Mouse (Mus musculus): ENCODE data around the gene Kcnh6.
"Not testable (repeated sequence)": the region's sequence is repeated elsewhere in the genome, so short reads cannot be mapped to it uniquely, and the experiment has no call there.

Kcnh6 gene

DNA sequence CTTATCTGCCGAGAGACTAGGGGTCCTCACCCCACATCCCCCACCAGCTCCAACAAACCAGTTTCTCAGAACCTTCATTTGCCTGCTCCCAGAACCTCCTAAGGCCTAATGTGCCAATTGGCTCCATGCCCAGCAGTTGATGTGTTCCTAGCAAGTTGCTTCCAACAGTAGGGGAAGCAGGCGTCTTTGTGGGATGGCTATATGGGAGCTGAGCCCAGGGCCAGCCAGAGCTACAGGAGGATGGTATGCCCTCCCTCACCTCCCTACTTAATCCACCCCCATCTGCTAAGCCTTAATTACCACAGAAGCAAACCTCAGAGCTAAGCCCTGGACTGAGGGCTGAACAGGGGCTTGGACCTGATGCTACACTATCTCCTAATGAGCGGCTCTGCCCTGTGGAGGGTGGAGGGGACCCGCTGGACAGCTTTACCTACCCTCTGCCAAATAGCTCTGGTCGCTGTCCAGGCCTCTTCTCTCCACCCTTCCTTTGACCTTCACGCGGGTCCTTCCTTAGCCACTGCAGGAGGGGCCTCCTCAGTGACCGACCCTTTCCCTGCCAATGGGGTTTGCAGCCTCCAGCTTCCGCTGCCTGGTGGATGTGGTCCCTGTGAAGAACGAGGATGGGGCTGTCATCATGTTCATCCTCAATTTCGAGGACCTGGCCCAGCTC lies 5.8 kb downstream of the Kcnh6 start:
- DNase-seq (ENCODE audit: low read depth, low spot score): peak; percentile 64

DNA sequence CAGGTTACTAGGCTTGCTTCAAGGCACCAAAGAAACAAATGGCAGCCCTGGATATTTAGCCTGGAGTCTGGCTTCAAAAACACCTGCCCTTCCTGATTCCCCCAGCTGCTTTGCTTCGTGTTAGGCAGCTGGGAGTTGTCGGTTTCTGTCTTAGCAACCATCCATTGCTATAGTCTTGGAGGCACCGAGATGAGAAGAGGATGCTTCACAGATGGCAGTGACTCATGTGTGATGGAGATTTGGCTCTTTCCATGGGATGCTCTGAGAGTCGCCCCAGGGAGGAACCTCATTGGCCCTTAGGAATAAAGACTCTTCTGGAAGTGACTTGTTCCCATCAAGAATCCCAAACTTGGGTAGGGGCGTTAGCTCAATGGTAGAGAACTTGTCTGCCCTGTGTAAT lies 8.5 kb downstream of the Kcnh6 start:
- no peak for DNase-seq (ENCODE audit: low read depth, low spot score)

GRCm38 (mm10) chr11:106020051-106020763 lies 12.3 kb downstream of the Kcnh6 start:
- no peak for DNase-seq (ENCODE audit: low read depth, low spot score)

GRCm38 (mm10) chr11:106025774-106026173 lies 17.9 kb downstream of the Kcnh6 start:
- DNase-seq (ENCODE audit: low read depth, low spot score): no peak

- DNase-seq (ENCODE audit: low read depth, low spot score): peak; percentile 50
These were observed 18.7 kb downstream of the Kcnh6 start for GRCm38 (mm10) chr11:106026465-106027151.

DNA sequence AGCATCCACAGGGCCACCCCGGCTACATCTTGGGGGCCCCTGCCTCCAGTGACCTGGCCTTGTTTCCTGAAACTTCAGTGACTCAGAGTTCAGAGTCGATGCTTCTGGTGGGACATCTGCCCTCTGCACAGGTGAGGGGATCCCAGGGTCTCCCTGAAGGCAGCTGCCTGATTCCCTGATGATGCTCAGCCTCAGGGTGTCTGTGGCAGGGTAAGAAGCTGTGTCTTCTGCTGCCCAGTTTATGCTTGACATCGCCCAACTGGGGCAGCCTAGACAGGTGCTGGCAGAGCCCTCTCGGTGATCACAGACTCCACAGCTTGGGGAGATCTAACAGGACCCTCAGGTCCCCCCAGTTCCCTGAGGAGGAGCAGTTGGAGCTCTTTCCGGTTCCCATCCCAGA lies 19.7 kb downstream of the Kcnh6 start:
- no peak for DNase-seq (ENCODE audit: low read depth, low spot score)

DNA sequence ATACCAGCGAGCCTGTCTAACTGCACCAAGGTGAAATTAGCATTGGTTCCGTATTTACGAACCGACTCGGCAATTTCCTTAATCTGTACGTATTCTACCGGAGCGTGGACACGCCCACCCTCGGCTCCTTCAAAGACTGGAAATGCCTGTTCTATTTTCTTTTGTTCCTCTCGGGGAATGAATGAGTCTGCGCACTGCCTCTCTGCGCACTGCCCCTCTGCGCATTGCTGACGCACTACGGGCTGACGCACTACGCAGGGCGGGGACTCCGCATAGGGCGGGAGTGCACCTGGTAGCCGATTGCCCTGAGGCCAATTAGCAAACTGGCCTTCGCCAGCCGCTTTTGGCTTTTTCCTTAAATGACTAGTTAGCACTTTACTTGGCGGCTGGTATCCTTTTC lies 24.1 kb downstream of the Kcnh6 start:
- not testable (repeated sequence) for DNase-seq (ENCODE audit: low read depth, low spot score)

DNA sequence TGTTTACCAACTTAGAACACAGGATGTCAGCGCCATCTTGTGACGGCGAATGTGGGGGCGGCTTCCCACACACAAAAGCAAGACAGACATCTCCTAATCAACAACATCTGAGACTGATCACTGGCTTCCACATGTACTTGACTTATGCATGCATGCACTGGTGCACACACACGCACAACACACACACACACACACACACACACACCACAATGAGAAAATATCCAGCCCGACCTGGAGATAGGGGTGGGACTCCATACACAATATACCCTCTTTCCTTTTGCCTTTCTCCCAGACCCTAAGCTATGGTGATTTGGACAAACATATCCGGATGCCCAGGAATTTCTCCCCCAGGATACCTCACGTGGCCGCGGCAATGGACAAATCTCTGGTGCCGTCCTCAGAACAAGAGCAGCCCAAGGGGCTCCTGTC lies 25.6 kb downstream of the Kcnh6 start:
- no peak for DNase-seq (ENCODE audit: low read depth, low spot score)

GRCm38 (mm10) chr11:106034986-106035385 lies 27.1 kb downstream of the Kcnh6 start:
- no peak for DNase-seq (ENCODE audit: low read depth, low spot score)

- DNase-seq (ENCODE audit: low read depth, low spot score): peak; percentile 97
These were observed 28.9 kb downstream of the Kcnh6 start, which contains the start of gene Dcaf7 for GRCm38 (mm10) chr11:106036548-106037417. Gene Dcaf7 (plus strand): TSS chr11:106036872.

GRCm38 (mm10) chr11:106037418-106037751 lies 29.5 kb downstream of the Kcnh6 start:
- peak; percentile 30 for DNase-seq (ENCODE audit: low read depth, low spot score)

DNA sequence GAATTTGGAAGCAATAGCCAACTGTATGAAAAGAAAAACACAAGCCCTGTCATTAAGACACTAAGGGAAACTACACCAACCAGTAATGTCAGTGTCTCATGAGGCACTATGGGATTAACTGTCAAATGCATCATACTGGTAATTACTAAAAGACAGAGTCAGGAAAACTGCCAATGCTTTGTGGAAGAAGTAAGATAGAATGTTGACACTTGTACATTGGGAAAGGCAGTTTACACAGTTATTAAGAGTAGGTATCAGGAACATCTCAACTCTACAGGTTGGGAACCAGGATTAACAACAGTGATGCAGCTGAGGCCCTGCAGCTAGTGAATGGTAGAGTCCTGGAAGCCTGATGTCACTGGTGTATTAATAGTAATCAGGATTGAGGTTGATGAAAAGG lies 36.4 kb downstream of the Kcnh6 start:
- DNase-seq (ENCODE audit: low read depth, low spot score): no peak

- no peak for DNase-seq (ENCODE audit: low read depth, low spot score)
These were observed 37.3 kb downstream of the Kcnh6 start for GRCm38 (mm10) chr11:106045256-106045655.

DNA sequence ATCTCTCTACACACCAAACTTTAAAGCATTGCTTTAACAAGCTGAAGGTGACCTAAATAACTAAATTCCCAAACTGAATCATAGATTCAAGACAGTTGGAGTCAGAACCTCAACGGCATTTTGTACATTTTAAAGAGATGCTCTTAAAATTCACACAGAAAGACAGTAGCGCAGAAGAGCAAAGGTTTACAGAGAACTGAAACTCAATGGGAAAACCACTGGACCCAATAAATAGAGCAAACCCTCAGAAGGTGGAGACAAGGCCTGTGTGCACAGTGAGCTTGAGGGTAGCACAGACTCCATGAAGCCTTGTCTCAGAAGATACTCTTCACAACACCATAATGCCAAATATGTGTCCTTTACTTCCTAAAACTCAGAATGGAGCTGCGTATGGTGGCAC lies 37.9 kb downstream of the Kcnh6 start:
- no peak for DNase-seq (ENCODE audit: low read depth, low spot score)

DNA sequence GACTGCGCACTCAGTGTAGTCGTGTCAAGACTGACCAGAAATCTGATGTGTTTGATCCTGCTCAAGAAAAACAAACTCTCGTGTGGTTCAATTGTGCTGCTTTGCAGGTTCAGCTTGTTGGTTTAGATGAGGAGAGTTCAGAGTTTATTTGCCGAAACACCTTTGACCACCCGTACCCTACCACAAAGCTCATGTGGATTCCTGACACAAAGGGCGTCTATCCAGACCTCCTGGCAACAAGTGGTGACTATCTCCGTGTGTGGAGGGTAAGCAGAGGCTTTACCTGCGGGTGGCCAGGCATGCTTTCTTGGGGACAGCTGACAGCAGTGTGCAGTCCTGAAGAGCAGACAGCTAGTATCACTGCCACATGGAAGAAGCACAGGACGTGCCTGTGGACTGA lies 38.7 kb downstream of the Kcnh6 start:
- no peak for DNase-seq (ENCODE audit: low read depth, low spot score)

GRCm38 (mm10) chr11:106053921-106054320 lies 46.0 kb downstream of the Kcnh6 start:
- no peak for DNase-seq (ENCODE audit: low read depth, low spot score)

- no peak for DNase-seq (ENCODE audit: low read depth, low spot score)
These were observed 46.7 kb downstream of the Kcnh6 start for GRCm38 (mm10) chr11:106054600-106054999.

DNA sequence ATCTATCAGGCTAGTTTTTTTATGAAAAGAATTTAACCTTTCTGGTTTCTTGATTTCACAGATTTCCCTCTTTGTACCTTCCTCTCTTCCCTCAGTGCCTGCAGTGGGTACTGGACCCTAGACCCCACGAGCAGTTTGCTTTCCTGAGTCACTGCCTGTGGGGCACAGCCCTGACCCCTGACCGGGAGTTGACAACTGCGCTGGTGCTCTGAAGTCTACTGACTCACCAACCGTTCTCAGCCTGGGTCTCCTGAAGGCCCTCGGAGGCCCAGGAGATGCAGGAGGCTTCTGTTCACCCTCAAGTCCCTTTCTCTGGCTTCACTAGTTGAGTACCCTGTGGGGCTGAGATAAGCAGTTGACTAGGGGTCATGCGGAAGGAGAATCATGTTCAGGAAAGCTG lies 47.4 kb downstream of the Kcnh6 start:
- DNase-seq (ENCODE audit: low read depth, low spot score): no peak

GRCm38 (mm10) chr11:106056819-106057491 lies 49.0 kb downstream of the Kcnh6 start:
- DNase-seq (ENCODE audit: low read depth, low spot score): no peak

- DNase-seq (ENCODE audit: low read depth, low spot score): no peak
These were observed 50.1 kb downstream of the Kcnh6 start for GRCm38 (mm10) chr11:106058020-106058419.

DNA sequence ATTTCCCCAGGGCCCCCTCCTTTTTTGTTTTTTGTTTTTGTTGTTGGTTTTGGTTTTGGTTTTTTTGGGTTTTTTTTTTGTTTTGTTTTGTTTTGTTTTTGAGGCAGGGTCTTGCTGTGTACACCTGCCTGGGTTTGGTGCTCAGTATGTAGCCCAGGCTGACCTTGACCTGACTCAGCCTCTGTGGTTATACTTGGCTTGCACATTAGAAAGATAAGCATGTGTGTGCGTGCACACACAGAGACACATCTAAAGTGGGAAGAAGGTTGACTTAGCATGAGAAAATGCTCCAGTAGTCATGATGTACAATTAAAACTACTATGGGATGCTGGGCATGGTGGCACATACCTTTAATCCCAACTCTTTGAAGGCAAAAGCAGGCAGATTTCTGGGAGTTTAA lies 52.6 kb downstream of the Kcnh6 start:
- no peak for DNase-seq (ENCODE audit: low read depth, low spot score)
